Mouse (Mus musculus) kidney, postnatal 0 days (tissue): ENCODE measurements around the gene Fam160b1. TPM values are rescaled to one million over a fixed set of nuclear protein-coding genes. Genes with fewer than 3 reads are reported as not detected.

Source experiments
- ATAC-seq: fragments of 200-750 bp; cut with Nextera tagmentation; replicated peaks from 2 replicates; pipeline ENCODE4 v1.8.0; 2017; ENCODE audit warnings: low read depth, moderate number of reproducible peaks, moderate TSS enrichment, moderate library complexity; ENCODE audit not compliant: low FRiP score
- DNase-seq: peaks from one replicate; pipeline ENCODE4 v3.0.0-alpha.2; 2016; ENCODE audit warnings: low spot score
- H3K27ac ChIP-seq: fragments of 300-500 bp; sonication (generic); 2 replicates; pipeline ENCODE4 v1.5.1; 2014; ENCODE audit warnings: mild to moderate bottlenecking
- H3K27me3 ChIP-seq: fragments of 300-500 bp; sonication (generic); 2 replicates; pipeline ENCODE4 v1.6.1; 2014; ENCODE audit warnings: low read length, mixed read lengths; ENCODE audit not compliant: insufficient read depth
- H3K36me3 ChIP-seq: fragments of 300-500 bp; sonication (generic); 2 replicates; pipeline ENCODE4 v1.6.1; 2014; ENCODE audit warnings: low read length, mixed read lengths; ENCODE audit not compliant: insufficient read depth
- H3K4me1 ChIP-seq: fragments of 300-500 bp; sonication (generic); replicated peaks from 2 replicates; pipeline ENCODE4 v1.6.1; 2014; ENCODE audit warnings: antibody characterized with exemption, low read length, mixed read lengths; ENCODE audit not compliant: insufficient read depth
- H3K4me2 ChIP-seq: fragments of 300-500 bp; sonication (generic); 2 replicates; pipeline ENCODE4 v1.6.1; 2014; ENCODE audit warnings: mild to moderate bottlenecking, low read length, moderate library complexity, mixed read lengths
- H3K4me3 ChIP-seq: fragments of 300-500 bp; sonication (generic); replicated peaks from 2 replicates; pipeline ENCODE4 v1.5.1; 2014; ENCODE audit warnings: low read depth, low read length
- H3K9ac ChIP-seq: fragments of 300-500 bp; sonication (generic); 2 replicates; pipeline ENCODE4 v1.6.1; 2014; ENCODE audit warnings: low read depth, low read length
- H3K9me3 ChIP-seq: fragments of 300-500 bp; sonication (generic); replicated peaks from 2 replicates; pipeline ENCODE4 v1.6.1; 2016; ENCODE audit warnings: low read length, inconsistent platforms, mixed read lengths
- CTCF ChIP-seq: IDR thresholded peaks from 2 replicates; pipeline ENCODE4 v1.5.1; 2016; ENCODE audit warnings: antibody characterized with exemption, low read depth, mild to moderate bottlenecking, moderate library complexity
- WGBS: fragments of 180-500 bp; shearing (Covaris S2); extraction: QIAGEN DNeasy Blood & Tissue Kit; methylation state at CpG from one replicate; pipeline ENCODE4 v1.1.7; 2014; 5-methylcytosine and 5-hydroxymethylcytosine counted together
- polyA plus RNA-seq: library from polyadenylated mRNA; unstranded; fragments of >200 nt; fragmentation: Nextera tagmentation; extraction: Ambion mirVana; gene quantifications from 2 replicates; pipeline ENCODE4 v1.2.1, GENCODE M21; 2015

The Fam160b1 gene
- polyA plus RNA-seq, 1 experiment from 2014 or later: 12.8 TPM

- no peak for TF ChIP-seq CTCF
- H3K27ac ChIP-seq: no peak overlapping the region
- H3K9me3 ChIP-seq: no peaks in the 10 kb centered on the region
- no peak for ATAC-seq
- no peaks in the 10 kb centered on the region for H3K4me1 ChIP-seq
- H3K4me3 ChIP-seq: no peak overlapping the region
- DNase-seq: no peak
- no peaks in the 10 kb centered on the region for H3K36me3 ChIP-seq
- H3K4me2 ChIP-seq: no peak overlapping the region
- H3K27me3 ChIP-seq: no peaks in the 10 kb centered on the region
- no peak overlapping the region for H3K9ac ChIP-seq
- 95% methylated on average over 7 of the region's 7 CpGs for WGBS
Observed at GRCm38 (mm10) chr19:57328269-57328668, 32.2 kb upstream of the Fam160b1 start.

GRCm38 (mm10) chr19:57328792-57329191 lies 31.7 kb upstream of the Fam160b1 start:
- H3K27me3 ChIP-seq: no peaks in the 10 kb centered on the region
- no peak for ATAC-seq
- no peak overlapping the region for H3K4me2 ChIP-seq
- H3K4me3 ChIP-seq: no peak overlapping the region
- H3K9ac ChIP-seq: no peak overlapping the region
- no peaks in the 10 kb centered on the region for H3K4me1 ChIP-seq
- H3K36me3 ChIP-seq: no peaks in the 10 kb centered on the region
- 72% methylated on average over 12 of the region's 12 CpGs for WGBS
- no peaks in the 10 kb centered on the region for H3K9me3 ChIP-seq
- DNase-seq: peak; percentile 57
- no peak overlapping the region for H3K27ac ChIP-seq
- TF ChIP-seq CTCF: peak; percentile 82

GRCm38 (mm10) chr19:57330309-57330708 lies 30.2 kb upstream of the Fam160b1 start:
- DNase-seq (no peak), ATAC-seq (no peak)
- no peak overlapping the region for H3K27ac ChIP-seq
- no peak overlapping the region for H3K4me3 ChIP-seq
- H3K4me1 ChIP-seq: no peaks in the 10 kb centered on the region
- H3K4me2 ChIP-seq: no peak overlapping the region
- H3K9ac ChIP-seq: no peak overlapping the region
- WGBS: 79% methylated on average over 11 of the region's 11 CpGs
- H3K9me3 ChIP-seq: no peaks in the 10 kb centered on the region
- H3K36me3 ChIP-seq: no peaks in the 10 kb centered on the region
- no peaks in the 10 kb centered on the region for H3K27me3 ChIP-seq
- peak; percentile 35 for TF ChIP-seq CTCF

GRCm38 (mm10) chr19:57331237-57331636 lies 29.2 kb upstream of the Fam160b1 start:
- no peak for TF ChIP-seq CTCF
- Histone ChIP-seq H3K27me3 (no peaks in the 10 kb centered on the region), H3K4me2 (no peak overlapping the region), H3K4me1 (no peaks in the 10 kb centered on the region), H3K27ac (no peak overlapping the region), H3K9me3 (no peaks in the 10 kb centered on the region), H3K36me3 (no peaks in the 10 kb centered on the region), H3K4me3 (no peak overlapping the region), H3K9ac (no peak overlapping the region)
- ATAC-seq: no peak
- WGBS: 79% methylated on average over 6 of the region's 6 CpGs
- no peak for DNase-seq

- no peak overlapping the region for H3K4me2 ChIP-seq
- 93% methylated on average over 4 of the region's 4 CpGs for WGBS
Observed at GRCm38 (mm10) chr19:57333356-57333755, 27.1 kb upstream of the Fam160b1 start.

GRCm38 (mm10) chr19:57335135-57335534 lies 25.3 kb upstream of the Fam160b1 start:
- H3K9ac ChIP-seq: no peak overlapping the region
- no peak overlapping the region for H3K4me3 ChIP-seq
- H3K4me1 ChIP-seq: no peaks in the 10 kb centered on the region
- no peak overlapping the region for H3K4me2 ChIP-seq
- DNase-seq (no peak), ATAC-seq (no peak)
- 62% methylated on average over 8 of the region's 8 CpGs for WGBS
- no peaks in the 10 kb centered on the region for H3K27me3 ChIP-seq
- no peak overlapping the region for H3K27ac ChIP-seq
- no peaks in the 10 kb centered on the region for H3K9me3 ChIP-seq
- TF ChIP-seq CTCF: no peak
- H3K36me3 ChIP-seq: no peaks in the 10 kb centered on the region

More at GRCm38 (mm10) chr19:57333356-57333755, 27.1 kb upstream of the Fam160b1 start:
- Histone ChIP-seq H3K9ac (no peak overlapping the region), H3K4me1 (no peaks in the 10 kb centered on the region), H3K9me3 (no peaks in the 10 kb centered on the region), H3K27me3 (no peaks in the 10 kb centered on the region), H3K36me3 (no peaks in the 10 kb centered on the region), H3K4me3 (no peak overlapping the region), H3K27ac (no peak overlapping the region)
- TF ChIP-seq CTCF: no peak
- DNase-seq (no peak), ATAC-seq (no peak)

- no peak for TF ChIP-seq CTCF
- H3K36me3 ChIP-seq: no peaks in the 10 kb centered on the region
- DNase-seq (no peak), ATAC-seq (no peak)
- H3K9ac ChIP-seq: no peak overlapping the region
- no peak overlapping the region for H3K4me3 ChIP-seq
- WGBS: 84% methylated on average over 13 of the region's 13 CpGs
- no peaks in the 10 kb centered on the region for H3K4me1 ChIP-seq
- H3K27ac ChIP-seq: no peak overlapping the region
- no peaks in the 10 kb centered on the region for H3K27me3 ChIP-seq
- H3K9me3 ChIP-seq: no peaks in the 10 kb centered on the region
- H3K4me2 ChIP-seq: no peak overlapping the region
Observed at GRCm38 (mm10) chr19:57339281-57339864, 21.1 kb upstream of the Fam160b1 start.
